Mouse (Mus musculus) liver (tissue): ENCODE measurements around the gene Gjc2.

Experiments used
- DNase-seq: peaks from one replicate; pipeline ENCODE4 v3.0.0-alpha.2; 2020; ENCODE audit warnings: mixed read lengths

Gjc2 gene

GRCm38 (mm10) chr11:59208153-59208831, 25.3 kb upstream of the Gjc2 start, which contains the start of gene 2310033P09Rik:
Gene 2310033P09Rik, plus strand, starts transcription at chr11:59208321.
- DNase-seq, result peak; percentile 95

GRCm38 (mm10) chr11:59202081-59202995, 19.3 kb upstream of the Gjc2 start, which contains the start of gene Mrpl55:
Gene Mrpl55, plus strand, starts transcription at chr11:59202486.
- DNase-seq, result peak; percentile 97

GRCm38 (mm10) chr11:59201216-59202002, 18.4 kb upstream of the Gjc2 start:
- DNase-seq, result no peak

GRCm38 (mm10) chr11:59196230-59196629, 13.2 kb upstream of the Gjc2 start:
- no peak for DNase-seq

GRCm38 (mm10) chr11:59192059-59192386, 9.0 kb upstream of the Gjc2 start, which contains the start of gene Guk1:
Gene Guk1, minus strand, starts transcription at chr11:59192212.
- no peak for DNase-seq

GRCm38 (mm10) chr11:59191231-59192058, 8.4 kb upstream of the Gjc2 start:
- peak; percentile 95 for DNase-seq

GRCm38 (mm10) chr11:59187706-59188105, 4.7 kb upstream of the Gjc2 start:
- DNase-seq, result no peak

GRCm38 (mm10) chr11:59185490-59185889, 2.5 kb upstream of the Gjc2 start:
- DNase-seq, result no peak

- peak; percentile 82 for DNase-seq
Observed at GRCm38 (mm10) chr11:59183821-59184220, 808 bp upstream of the Gjc2 start.

GRCm38 (mm10) chr11:59176921-59177320, 6.1 kb downstream of the Gjc2 start:
- DNase-seq, result no peak

- no peak for DNase-seq
Observed at GRCm38 (mm10) chr11:59176475-59176874, 6.5 kb downstream of the Gjc2 start.

GRCm38 (mm10) chr11:59174189-59174838, 8.7 kb downstream of the Gjc2 start:
- no peak for DNase-seq

GRCm38 (mm10) chr11:59170549-59170948, 12.5 kb downstream of the Gjc2 start:
- DNase-seq, result no peak

- no peak for DNase-seq
Observed at GRCm38 (mm10) chr11:59169807-59170206, 13.2 kb downstream of the Gjc2 start.

- peak; percentile 43 for DNase-seq
Observed at GRCm38 (mm10) chr11:59165616-59166241, 17.3 kb downstream of the Gjc2 start.

GRCm38 (mm10) chr11:59164384-59164783, 18.6 kb downstream of the Gjc2 start:
- peak; percentile 90 for DNase-seq

- peak; percentile 99 for DNase-seq
Observed at GRCm38 (mm10) chr11:59163255-59164236, 19.5 kb downstream of the Gjc2 start, which contains the start of gene Iba57. Gene Iba57, minus strand, starts transcription at chr11:59163739.

- no peak for DNase-seq
Observed at GRCm38 (mm10) chr11:59162443-59163254, 20.4 kb downstream of the Gjc2 start.

- no peak for DNase-seq
Observed at GRCm38 (mm10) chr11:59161398-59161797, 21.6 kb downstream of the Gjc2 start.
